Mouse (Mus musculus) embryo, embryonic 10.5 days (tissue): Measurements from ENCODE around the gene 4933407L21Rik.
A peak's percentile ranks its signal among the peaks of the same experiment; 100 is the strongest.

Source experiments
- DNase-seq: peaks from one replicate; pipeline ENCODE4 v3.0.0-alpha.2; 2015; ENCODE audit warnings: low spot score

The 4933407L21Rik gene

DNA sequence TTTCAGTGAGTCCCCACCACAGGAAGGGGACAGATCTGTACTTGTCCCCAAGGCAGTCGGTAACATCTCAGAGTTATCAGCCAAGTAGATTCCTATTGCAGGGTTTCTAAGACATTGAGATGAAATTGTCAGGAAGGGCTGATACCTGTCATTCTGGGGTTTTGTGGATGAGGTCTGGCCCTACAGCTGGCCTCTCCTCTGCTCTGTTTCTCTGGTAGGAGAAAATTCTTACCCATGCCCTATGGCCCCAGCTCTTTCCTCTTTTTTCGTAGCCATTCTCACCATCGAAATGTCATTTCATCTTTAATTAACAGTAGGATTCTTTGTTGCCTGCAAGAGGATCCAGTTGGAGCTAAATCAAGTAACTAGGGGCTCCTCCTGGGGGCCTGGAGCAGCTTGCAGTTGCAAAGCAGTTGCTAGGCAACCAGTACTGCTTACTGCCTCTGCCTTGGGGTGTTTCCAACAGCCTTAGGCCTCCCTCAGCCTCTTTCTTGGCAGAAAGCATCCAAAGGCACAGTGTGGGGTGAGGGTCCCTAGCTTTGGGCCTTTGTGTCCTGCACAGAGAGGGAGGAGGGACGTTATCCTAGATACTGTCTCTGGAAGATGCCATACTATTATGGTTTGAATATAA lies at the start of gene 4933407L21Rik:
4933407L21Rik (plus strand) TSS at position 427 of the 631 bp plus-strand sequence.
- peak; percentile 68 for DNase-seq

DNA sequence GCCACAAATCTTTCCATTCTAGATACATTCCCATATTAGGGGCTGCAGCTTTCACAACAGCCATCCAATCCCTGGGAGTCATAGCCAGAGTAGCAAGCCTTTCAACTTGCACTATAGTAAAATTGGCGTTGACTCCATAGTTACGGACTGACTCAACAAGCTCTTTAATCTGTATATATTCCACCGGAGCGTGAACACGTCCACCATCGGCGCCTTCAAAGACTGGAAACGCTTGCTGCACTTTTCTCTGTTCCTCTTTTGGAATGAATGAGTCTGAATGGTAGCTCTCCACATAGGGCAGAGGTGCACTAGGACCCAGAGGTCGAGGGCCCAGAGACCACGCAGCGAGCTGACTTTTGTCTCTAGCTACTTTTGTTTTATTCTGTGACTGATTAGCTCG lies 46.3 kb upstream of the 4933407L21Rik start:
- DNase-seq = no peak

DNA sequence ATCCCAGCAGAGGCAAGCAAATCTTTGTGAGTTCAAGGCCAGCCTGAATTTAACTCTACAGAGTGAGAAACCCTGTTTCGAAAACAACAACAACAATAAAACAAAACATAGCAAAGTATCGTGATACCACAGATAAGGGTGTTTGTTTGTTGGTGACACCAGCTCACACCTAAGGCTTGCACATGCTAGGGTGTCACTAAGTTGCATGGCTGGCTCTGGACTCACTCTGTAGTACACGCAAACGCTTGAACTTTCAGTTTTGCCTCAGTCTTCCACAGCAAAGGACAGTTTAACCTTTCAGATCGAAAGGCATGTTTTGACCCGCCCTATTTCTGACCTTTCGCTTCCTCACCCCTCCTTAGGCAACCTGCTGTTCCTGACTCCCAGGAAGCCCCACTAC lies 41.1 kb upstream of the 4933407L21Rik start:
- DNase-seq = no peak

DNA sequence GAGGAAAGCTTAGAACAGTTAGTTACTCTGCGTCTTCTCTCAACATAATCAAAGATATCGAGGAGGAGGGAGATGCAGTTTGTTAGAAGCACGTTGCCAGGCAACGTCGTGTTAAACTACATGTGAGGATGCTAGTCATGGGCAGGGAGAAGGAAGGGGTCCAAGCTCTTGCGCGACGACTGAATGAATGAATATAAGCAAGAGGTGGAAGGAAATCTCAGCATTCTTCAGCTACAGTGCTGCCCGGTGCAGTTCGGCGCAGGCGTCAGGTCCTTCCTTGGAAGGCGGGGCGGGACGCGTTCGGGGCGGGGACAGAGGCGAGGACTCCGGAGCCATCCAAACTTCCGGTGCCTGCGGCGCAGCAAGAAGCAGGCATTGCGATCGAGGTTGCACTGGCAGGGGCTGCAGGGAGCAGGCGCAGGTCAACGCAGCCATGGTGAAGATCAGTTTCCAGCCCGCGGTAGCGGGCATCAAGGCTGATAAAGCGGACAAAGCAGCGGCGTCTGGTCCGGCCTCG lies 34.0 kb upstream of the 4933407L21Rik start, which contains the start of gene Itm2c:
Itm2c (plus strand) TSS at position 51 of the 517 bp plus-strand sequence.
- peak; percentile 93 for DNase-seq

DNA sequence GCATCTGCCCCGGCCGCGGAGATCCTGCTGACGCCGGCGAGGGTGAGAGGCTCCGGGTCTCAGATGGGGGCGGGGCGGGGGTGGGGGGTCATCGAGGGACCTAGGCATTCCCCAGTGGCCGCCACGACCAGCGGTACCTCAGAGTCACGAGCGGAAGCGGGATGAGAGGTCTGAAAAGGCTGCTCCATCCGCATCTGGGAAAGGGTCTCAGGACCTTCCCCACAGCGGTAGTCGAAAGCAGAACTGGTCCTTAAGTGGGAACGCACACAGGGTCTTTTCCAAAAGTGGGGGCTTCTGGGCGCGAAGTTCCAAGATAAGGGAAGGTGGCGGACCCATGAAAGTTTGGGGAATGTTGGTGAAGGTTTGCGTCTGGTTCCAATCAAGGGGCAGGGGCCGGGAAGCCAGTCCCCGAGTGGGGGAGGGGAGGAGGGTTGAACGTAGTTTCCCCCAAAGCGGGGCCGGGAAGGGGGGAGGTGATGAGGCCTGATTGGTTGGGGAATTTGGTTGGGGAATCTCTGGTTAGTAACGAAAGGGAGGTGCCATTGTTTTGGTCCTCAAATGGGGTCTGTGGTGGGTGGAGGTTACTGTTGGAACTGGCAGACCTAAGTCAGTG lies 33.4 kb upstream of the 4933407L21Rik start:
- DNase-seq = peak; percentile 93

DNA sequence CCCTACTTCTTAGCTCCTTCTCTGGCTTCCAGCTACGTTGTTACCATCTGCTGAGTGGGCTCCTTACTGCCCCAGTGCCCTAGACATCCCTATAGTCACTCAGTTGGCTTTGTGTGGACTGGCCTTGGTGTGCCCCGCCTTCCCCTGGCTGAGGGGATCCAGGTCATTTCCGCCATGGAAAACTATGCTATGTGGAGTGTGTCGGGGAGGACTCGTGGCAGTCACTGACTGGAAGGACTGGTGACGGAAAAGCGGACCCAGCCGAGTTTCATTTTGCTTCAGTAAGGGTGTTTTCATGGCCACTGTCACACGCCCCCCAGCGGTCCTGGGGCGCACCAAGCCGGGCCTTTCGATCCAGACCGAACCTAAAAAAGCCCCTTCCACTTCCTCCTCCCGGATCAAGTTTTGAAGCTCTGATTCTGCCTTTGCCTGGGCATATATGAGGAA lies 32.9 kb upstream of the 4933407L21Rik start:
- peak; percentile 80 for DNase-seq

DNA sequence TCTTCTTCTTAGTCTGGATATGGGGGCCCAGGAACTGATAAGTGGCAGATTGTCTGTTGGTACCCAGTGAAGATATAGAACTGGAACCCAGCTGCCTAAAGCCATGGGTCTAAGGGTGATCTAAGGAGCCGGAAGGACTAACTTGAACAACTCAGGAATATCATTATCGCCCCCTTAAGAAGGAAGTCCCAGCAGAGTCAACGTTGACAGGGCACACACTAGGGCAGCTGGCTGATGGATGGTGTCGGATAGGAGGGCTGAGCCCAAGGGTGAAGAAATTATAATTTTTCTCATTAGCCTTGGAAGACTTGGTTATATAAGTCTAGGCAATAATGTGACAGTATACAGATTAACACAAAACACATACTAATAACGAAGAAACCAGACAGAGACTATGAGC lies 32.2 kb upstream of the 4933407L21Rik start:
- peak; percentile 6 for DNase-seq

DNA sequence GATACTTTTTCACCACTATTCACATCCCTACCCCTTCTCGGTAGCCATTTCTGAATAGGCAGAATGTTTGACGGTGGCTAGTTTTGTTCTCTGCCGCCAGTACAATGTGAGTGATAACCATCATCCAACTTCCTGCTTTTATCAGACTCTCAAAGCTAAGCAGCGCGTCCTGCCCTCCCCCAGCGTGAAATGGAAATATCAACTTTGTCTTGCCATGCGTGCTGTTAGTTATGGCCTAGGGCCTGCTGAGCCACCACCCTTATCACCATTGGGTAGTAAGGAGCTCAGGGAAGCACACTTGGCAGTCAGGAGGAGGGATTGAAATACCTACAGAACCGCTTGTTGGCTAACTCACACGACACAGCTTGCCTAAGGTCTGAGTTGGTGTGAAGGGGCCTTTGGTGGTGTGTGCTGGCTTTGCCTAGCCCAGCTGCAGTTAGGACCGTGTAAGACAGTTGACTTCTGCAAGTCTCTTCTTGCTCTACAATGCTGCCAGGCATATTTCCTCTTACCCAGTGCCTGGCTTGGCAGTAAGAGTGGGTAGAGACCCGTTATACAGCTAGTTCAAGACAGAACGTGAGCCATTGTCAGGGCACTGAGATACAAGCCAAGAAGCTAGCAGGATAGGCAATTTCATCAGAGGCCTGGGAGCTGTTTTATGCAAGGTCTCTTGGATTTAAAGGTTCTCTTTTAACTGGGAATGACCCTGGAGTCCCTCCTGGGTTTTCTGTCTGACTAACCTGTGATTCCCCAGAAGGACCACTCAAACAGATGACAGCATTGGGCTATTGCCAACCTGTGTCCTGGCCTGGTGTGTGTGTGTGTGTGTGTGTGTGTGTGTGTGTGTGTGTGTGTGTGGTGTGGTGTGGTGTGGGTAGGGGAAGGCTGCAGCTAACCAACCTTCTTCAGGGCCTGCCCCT lies 31.2 kb upstream of the 4933407L21Rik start:
- DNase-seq = no peak

DNA sequence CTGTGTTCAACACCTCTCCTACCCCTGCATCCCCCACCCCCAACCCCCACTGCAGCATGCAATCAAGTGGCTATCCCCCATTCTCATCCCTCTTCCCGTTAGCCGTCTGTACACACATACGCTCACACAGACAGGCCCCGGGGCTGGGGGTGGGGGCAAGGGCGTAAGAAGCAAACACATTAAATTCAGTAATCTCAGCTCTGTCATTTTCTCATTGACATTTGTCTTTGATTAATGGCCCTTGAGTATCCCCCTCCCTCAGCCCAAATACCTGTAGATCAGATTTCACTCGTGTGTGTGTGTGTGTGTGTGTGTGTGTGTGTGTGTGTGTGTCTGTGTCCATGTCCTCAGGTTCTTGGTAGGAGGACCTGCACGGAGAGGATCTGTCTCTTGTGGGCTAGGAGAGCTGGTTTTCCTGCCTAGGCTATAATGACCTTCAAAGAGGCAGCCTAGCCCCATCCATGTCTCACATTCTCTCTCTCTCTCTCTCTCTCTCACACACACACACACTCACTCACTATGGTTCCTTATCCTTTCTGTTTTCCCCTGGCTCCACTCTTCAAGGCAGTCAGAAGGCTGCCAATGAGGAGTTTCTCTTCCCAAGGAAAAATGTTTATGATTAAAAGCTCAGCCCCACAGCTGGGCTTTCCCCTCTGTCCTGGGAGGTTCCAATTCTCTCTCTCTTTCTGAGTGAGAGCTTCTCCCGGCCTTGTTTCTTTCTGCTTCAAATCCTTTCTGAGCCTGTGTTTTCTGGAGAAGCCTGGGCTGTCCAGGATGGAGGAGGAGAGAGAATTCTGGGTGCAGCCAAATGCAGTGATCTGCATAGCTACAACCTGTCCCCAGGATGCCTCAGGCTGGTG lies 30.2 kb upstream of the 4933407L21Rik start:
- DNase-seq = peak; percentile 34

DNA sequence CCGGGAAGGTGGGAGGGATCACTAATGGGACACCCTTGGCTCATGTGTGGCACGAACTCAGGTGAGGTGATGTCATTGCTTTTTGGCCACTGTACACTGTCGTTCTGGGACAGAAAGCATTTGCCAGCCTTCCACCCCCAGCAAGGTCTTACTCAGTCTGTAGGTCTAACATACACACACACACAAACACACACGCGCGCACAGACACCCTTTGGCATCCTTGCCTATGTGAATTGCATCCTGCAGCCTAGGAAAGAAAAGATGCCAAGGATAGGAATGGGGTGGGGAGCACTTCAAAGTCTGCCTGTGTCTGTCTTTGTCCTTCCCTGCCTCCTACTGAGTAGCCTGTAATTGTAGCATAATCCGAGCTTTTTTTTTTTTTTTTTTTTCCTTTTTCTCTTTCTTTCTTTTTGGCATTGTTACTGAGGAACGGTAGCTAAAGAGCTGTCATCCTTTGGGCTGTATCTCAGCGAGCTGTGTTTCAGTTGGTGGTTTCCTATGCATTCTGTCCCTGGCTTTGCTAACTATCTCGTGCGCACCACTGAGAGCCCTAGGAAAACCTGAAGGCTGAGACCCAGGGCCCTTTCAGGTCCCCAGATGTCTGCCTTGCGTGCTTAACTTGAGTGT lies 29.4 kb upstream of the 4933407L21Rik start:
- no peak for DNase-seq

DNA sequence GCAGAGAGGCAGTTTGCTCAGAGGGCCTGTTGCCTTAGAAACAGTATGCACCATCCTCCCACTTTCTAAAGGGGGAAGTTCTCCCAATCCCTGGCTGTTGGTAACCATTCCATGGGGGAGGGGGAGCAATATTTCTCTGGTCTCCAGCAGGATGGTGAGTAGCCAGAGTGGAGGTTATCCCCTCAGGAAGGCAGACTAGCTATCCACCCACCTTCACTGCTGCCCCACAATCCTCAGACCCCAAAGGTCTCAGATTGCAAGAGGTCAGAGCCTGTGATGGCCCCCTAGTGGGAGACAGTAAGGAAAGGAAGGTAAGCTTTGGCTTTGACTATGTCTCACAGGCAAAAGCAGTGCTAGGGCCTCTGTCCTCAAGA lies 28.9 kb upstream of the 4933407L21Rik start:
- DNase-seq = peak; percentile 43

DNA sequence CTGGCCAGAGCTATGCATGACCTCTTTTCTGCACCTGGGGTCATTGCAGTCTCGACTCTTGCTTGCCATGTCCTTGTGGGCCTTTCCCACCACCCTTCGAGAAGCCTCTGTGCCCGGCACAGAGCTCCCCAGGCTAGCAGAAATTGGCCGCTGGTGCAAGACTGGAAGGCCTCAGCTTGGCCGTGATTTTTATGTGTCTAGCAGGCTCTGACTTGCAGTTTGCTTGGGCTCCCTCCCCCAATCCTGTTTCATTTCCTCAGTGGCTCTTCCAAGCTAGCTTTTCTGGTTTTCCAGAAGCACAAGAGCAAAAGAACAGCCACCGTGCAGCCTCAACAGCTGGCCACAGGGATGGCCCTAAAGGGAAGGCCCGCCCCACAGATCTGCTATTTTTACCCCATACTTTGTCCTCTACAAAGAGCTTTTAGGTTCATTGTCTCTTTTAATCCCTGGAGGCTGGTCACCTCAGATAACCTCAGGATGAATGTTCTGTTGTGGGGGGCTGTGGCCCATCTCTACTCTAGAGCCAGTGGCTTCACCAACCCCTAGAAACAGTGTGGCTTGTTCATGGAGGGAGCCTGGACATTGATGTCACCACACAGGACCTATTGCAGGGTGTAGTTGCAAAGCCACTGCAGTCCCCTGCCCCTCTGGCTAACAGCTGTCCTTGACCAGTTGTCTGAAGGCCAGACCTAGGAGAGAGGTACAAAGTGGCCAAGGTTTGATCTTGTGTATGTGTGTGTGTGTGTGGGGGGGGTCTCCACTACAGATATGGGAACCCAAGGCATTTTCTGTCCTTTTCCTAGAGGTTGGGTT lies 27.6 kb upstream of the 4933407L21Rik start:
- no peak for DNase-seq

DNA sequence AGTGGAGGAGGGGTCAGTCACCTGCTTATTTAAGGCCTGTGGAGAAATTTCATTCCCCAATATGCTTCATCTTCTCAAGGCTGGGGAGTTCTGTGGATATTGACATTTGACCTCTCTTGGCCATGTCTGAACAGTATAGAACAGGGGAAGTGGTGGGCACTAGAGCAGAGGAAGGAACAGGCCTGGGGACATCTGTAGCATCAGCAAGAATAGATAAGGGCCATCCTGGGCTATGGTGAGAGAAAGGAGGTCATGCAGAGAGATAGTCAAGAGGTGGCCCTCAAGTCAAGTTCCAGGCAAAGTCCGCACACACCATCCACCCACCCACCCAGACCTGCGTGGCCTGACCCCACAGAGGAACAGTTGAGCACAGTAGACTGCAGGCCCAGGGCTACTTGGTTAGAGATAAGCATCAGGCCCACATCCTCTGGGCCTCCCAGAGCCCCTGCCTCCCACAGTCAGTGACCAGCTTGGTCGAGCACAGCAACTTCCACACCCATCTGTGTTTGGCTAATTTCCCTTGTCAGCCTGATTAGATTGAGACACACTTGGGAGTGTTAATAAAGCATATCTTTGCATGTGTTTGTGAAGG lies 26.7 kb upstream of the 4933407L21Rik start:
- no peak for DNase-seq

DNA sequence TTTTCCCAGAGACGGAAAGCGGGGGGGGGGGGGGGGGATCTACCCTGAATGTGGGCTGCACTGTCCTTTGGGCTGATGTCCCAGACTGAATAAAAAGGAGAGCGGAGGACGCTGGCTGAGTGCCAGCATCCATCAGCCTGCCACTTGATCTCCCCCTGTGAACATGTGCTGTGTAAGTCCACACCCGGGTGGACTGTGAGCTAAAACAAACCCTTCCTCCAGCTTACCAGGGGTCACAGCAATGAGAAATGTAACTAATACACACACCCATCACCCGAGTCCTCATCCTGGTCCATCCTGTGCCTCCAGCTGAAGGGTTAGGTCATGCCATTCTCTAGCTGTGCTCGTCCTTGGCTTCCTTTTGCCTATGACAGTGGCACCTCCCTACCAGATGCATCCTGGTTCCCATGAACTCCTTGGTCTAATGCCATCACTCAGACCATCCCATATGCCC lies 26.1 kb upstream of the 4933407L21Rik start:
- DNase-seq = no peak

DNA sequence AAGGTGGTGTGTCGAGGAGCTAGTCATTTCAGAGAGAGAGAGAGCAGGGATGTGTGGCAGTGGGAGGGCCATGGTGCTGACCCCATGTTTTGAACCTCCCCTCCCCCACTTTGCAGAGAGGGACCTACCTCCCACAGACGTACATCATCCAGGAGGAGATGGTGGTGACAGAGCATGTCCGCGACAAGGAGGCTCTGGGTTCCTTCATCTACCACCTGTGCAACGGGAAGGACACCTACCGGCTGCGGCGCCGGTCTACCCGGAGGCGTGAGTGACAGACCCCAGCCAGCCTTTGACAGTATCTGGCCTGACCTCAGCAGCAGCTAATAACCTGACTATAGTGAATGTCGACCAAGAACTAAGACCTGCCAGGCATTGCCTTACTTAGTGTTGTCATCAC lies 21.4 kb upstream of the 4933407L21Rik start:
- DNase-seq = no peak

DNA sequence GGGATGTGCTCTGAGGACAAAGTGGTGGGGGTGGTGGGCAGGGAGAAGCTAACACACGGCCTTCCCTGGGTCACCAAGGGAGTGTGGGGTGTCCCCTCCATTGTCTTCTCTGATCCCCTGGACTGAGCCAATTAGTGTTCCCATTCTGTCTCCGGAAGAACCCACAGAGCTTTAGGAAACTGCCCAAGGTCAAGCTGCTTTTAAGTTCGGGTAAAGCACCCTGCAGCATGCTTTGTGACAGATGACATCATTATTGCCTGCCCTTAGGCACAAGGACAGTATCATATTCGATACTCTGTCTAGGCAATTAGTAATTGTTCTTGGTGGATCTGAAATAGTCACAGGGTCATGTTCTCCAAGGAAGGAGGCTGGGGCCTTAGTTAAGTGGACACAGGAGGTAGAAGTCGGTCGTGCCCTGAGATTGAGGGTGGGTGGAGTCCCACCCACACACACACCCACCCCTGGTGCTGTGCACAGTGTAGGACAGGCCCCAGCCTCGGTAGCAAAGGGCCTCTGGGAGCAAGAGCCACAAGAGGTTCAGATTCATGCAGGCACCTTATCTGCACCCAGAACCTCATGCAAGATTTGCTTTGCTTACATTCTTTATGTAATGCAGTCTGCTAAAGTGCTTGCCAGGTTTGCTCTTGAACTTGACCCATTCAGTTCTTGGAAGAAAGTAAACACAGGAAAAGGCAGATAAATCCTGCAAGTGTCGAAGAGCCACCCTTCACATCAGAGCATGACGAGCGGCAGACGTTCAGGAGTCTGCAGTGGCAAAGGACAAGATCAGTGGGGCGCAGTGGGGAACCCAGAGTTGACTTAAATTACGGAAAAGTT lies 19.3 kb upstream of the 4933407L21Rik start:
- DNase-seq = no peak

DNA sequence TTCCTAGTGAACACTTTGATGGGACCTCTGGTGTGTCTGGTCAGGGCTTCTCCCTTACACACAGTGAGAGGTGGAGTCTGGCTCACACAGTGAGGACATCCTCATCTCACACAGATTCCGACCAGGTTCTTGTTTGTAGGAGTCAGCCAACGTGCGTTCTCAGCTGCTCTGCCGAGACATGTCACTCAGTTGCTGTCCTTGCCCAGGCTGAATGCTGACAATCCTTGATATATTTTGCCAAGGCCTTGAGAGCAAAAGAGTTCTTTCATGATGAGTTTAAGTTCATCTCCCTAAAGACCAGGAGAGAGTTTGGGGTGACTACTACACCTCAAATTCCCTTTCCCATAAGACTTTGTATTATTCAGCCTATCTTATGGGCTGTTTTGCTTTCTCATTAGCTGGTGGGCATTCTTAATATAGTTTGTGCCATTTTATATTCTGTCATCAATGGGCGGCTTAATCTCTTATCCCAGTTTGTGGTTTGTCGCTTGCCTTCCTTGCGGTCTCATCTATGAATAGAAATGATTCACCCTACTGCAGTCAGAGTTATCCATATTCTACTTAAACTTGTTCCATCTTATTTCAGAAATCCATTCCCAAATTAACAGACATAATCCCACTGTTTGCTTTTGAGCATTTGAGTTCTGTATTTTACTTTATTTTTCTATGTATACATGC lies 15.1 kb upstream of the 4933407L21Rik start:
- no peak for DNase-seq

DNA sequence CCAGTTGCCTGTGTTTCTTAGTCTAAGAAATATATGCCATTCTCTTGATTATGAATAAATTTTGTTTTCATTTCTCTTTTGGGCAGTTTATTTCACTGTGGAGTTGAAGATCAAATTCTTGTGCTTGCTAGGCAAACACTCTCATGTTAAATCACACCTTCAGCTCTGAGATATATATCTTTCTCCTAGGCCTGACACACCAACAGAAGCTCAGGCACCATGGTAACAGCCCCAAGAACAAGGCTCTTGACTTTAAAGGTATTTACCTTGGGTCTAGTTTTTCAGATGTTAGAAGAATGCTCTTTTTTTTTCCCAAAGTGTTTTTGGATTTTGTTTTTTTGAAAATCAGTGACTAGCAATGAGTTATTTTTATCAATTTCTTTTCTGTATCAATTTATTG lies 12.4 kb upstream of the 4933407L21Rik start:
- no peak for DNase-seq
